Mouse (Mus musculus) olfactory bulb, adult 2 months (tissue): ENCODE results near the gene Spc24.

Experiments
- CTCF ChIP-seq: fragments of 200-500 bp; IDR thresholded peaks from 2 replicates; pipeline ENCODE4 v1.5.1; 2012; ENCODE audit warnings: low read depth, mild to moderate bottlenecking, low read length, moderate library complexity; ENCODE audit not compliant: insufficient read depth
- POLR2A ChIP-seq: fragments of 200-500 bp; IDR thresholded peaks from 2 replicates; pipeline ENCODE4 v1.6.1; 2012; ENCODE audit warnings: mild to moderate bottlenecking, low read depth, low read length, moderate library complexity; ENCODE audit not compliant: insufficient read depth

DNA sequence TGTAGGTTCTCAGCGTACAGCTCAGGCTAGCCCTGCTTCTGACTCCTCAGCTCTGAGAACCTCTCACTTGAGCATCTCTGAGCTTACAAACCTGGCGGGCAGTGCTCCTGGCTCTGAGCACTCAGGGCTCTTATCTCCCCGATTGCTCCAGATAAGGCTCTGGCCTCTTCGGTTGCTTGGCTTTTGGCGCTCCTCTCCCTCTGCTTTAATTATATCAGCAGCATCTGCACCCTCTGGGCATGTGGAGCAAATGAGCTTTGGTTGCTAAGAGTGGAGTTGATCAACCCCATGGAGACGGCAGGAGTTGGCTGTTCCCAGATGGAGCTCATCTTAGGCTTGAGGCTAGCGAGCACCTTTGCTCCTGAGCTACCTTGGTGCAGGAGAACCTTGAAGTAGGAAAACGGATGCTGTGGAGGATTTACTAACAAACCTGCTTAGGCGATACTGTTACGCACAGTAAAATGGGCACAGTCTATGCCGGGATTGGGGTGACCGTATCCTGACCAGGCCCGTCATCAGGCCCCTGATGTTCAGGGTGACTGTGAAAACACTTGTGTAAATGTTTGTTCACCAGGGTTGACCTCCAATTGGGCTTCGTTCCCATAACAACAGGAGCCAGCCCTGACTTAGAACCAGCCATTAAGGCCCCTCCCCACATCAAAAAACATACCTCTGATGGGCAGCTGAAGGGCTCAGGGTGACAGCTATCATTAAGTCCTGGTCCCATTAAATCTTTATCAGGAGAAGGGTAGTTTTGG, 33.7 kb downstream of the Spc24 start:
- TF ChIP-seq CTCF (no peak), POLR2A (no peak)
